Mouse (Mus musculus) lung, embryonic 16.5 days (tissue): Measurements from ENCODE around the gene Slamf6. TPM values are rescaled to one million over a fixed set of nuclear protein-coding genes. Genes with fewer than 3 reads are reported as not detected.

ENCODE experiments used
- polyA plus RNA-seq: library from polyadenylated mRNA; unstranded; fragments of >200 nt; fragmentation: Nextera tagmentation; extraction: Ambion mirVana; gene quantifications from 2 replicates; pipeline ENCODE4 v1.2.1, GENCODE M21; 2015

Slamf6 gene
- polyA plus RNA-seq, 1 experiment from 2014 or later = 0.85 TPM

Other genes starting within 250 kb of the Slamf6 start
- gene Cd48, start 235.5 kb upstream of the Slamf6 start, polyA plus RNA-seq = 4.7 and 6.7 TPM in 2 replicates
- gene Slamf1, start 150.4 kb upstream of the Slamf6 start, polyA plus RNA-seq = 0.52 and 0.53 TPM in 2 replicates
- 2.1 and 3.0 TPM in 2 replicates for gene Cd84, start 77.8 kb upstream of the Slamf6 start, polyA plus RNA-seq
- 0.08 TPM in 1 of 2 replicates, not detected in the other for gene Gm10521, start 21.9 kb upstream of the Slamf6 start, polyA plus RNA-seq
- 10.8 and 12.2 TPM in 2 replicates for gene Vangl2, start 110.9 kb downstream of the Slamf6 start, polyA plus RNA-seq
- gene Nhlh1, start 140.1 kb downstream of the Slamf6 start, polyA plus RNA-seq = not detected in 2 replicates
- 242 and 253 TPM in 2 replicates for gene Copa, start 165.0 kb downstream of the Slamf6 start, polyA plus RNA-seq
- 146 TPM in 2 replicates for gene Ncstn, start 165.3 kb downstream of the Slamf6 start, polyA plus RNA-seq
- 124 and 128 TPM in 2 replicates for gene Pex19, start 209.2 kb downstream of the Slamf6 start, polyA plus RNA-seq
- gene Dcaf8, start 230.6 kb downstream of the Slamf6 start, polyA plus RNA-seq = 133 and 141 TPM in 2 replicates